Mouse (Mus musculus): ENCODE measurements around the gene Maged1.
"Not testable (repeated sequence)": the region's sequence is repeated elsewhere in the genome, so short reads cannot be mapped to it uniquely, and the experiment has no call there.

Maged1 gene

DNA sequence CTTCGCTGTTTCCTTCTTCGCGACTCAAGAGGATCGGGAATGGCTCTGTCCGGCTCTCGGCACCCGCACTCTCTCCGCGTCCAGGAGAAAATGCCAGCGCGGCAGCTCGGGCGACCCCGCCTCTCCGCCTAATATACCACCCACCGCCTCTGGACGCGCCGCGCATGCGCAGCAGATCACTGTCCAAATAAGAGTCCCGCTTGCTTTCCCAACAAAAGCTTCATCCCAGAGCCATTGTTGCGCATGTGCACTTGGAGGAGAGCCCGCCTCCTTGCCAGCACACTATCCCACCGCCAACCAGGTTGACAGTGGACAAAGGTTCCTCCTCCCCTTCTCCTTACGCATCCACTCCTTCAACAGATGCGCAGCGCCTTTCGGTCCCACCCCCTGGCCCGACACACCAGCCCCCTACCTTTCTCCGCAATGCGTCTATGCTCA lies at the start of gene Maged1:
Maged1 (minus strand) TSS at position 226 of the 438 bp plus-strand sequence.
- peak; percentile 86 for DNase-seq (ENCODE audit: low read depth, low spot score)

DNA sequence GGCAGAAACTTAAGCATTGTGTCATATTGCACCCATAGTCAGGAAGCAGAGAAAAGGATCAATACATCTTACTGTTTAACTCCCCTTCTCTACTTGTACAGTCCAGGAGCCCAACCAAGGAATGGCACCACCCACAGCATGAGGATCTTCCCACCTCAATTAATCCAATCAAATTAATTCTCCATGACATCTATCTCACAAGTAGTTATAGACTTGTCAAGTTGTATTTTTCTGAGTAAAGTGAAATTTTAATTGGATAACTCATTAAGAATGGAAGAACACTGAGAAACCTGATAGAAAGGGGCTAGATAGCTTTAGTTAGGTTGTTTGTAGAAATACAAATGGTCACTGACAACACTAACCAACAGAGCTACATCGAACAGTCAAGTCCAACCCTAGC lies 38.3 kb upstream of the Maged1 start:
- no peak for DNase-seq (ENCODE audit: low read depth, low spot score)

DNA sequence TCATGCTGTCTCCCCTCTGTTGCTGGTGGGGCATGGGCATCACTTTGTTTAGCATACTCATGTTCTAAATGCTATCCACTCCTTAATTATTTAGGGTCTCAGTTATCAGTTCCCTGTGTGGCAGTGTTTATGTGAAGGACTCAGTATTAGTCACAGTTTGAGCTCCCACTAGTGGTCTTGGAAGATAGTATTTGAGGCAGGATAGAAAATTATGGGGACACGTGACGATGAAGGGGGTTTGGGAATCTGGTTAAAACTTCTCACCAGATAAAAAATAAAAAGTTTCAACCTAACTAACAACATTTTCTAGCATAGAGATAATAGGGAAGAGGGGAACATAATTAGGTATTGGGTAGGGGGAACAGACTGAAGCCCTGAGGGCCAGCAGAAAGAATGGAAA lies 22.8 kb upstream of the Maged1 start:
- no peak for DNase-seq (ENCODE audit: low read depth, low spot score)

DNA sequence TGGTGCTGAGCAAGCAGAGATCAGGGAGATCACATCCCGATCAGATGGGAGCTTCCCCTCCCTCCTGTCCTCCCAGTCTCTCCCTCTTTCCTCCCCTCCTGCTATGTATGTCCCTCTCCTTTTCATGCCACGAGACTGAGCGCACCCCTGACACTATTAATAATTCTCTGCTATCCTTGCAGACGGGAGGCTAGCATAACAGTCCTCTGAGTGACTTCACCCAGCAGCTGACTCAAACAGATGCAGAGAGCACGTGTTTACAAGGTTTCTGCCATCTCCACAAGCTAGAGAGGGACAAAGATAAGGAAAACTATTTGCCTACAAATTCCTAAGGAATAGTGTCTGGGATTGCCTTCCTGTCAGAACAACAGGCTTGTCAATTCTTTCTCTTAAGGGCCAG lies 20.4 kb upstream of the Maged1 start:
- no peak for DNase-seq (ENCODE audit: low read depth, low spot score)

DNA sequence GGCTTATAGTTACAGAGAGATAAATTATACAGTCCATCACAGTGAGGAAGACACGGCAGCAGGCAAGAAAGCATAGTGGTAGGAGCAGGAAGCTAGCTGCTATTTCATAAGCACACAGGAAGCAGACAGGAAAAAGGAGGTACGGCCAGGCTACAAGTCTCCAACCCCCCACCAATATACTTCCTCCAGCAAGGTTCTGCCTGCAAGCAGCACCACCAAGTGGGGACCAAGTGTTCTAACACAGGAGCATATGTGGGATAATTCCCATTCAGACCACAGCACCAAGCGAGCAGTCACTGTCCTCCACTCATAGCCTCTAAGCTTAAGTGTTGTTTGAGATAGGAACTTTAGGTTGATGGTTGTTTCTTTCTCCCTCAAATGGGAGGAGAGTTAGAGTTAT lies 6.3 kb upstream of the Maged1 start:
- DNase-seq (ENCODE audit: low read depth, low spot score): no peak

DNA sequence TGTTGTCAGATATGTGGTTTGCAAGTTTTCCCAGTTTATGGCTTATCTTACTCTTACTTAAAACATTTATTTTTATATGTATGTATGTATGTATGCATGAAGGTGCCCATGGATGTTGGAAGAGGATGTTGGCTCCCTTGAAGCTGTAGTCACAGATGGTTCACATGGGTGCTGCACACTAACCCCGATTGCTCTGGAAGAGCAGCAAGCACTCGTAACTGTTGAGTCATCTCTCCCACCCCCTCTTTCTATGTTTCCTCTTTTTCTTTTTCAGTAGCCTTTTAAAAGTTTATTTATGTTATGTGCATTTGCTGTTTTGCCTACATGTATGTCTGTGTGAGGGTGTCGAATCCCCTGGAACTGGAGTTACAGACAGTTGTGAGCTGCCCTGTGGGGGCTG lies 4.0 kb upstream of the Maged1 start:
- no peak for DNase-seq (ENCODE audit: low read depth, low spot score)

DNA sequence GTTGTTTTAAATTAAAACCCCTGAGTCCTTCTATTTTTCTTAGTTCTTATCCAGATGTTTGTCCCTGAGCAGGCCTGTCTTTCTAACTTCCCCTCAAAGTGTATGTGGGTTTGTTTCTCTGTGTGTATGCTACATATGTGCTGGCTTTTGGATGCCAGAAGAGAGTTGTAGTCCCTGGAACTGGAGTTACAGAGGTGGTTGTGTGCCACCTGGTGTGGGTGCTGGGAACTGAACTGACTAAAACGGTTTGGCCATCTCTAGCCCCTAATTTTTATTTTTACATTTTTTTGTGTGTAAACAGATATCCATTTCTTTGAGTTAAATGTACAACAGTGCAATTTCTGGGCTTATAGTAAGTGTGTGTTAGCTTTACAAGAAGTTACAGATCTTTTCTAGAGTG lies 3.0 kb upstream of the Maged1 start:
- DNase-seq (ENCODE audit: low read depth, low spot score): no peak

DNA sequence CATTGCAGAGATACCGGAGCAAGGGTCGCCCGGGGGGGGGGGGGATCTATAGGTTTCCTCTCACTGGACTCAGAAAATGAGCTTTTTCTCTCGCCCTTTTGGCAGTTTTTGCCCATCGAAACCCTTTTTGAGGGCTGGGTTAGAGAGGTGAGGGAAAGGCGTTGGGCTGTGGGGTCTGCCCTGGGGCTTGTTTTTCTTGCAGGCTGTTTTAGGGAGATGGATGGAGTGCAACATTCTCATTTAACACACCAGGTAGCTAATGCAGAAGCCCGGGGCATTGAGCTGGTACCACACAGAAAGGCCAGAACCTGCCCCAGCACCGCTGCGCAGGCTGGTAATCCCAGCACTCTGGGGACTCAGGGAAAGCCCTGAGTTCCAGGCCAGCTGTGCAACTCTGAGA lies 593 bp upstream of the Maged1 start:
- DNase-seq (ENCODE audit: low read depth, low spot score): no peak

DNA sequence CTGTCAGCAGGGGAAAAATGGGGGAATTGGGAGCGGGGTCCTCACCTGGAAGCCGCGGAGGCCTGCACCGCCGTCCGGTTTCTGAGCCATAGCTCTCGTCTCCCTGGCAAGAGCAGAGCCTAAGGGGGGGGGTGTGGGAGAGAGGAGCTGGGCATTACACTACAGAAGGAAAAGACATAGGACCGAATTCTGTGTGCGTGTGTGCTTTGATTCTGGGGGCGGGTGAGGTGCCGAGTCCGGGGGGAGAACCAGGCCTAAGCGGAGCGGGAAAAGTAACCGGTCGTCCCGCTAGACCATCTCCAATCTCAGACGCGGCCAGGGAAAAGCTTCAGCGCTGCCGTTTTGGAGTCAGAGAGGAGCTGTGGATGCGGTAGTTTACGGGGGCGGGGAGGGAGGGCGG lies 737 bp downstream of the Maged1 start:
- DNase-seq (ENCODE audit: low read depth, low spot score): no peak

DNA sequence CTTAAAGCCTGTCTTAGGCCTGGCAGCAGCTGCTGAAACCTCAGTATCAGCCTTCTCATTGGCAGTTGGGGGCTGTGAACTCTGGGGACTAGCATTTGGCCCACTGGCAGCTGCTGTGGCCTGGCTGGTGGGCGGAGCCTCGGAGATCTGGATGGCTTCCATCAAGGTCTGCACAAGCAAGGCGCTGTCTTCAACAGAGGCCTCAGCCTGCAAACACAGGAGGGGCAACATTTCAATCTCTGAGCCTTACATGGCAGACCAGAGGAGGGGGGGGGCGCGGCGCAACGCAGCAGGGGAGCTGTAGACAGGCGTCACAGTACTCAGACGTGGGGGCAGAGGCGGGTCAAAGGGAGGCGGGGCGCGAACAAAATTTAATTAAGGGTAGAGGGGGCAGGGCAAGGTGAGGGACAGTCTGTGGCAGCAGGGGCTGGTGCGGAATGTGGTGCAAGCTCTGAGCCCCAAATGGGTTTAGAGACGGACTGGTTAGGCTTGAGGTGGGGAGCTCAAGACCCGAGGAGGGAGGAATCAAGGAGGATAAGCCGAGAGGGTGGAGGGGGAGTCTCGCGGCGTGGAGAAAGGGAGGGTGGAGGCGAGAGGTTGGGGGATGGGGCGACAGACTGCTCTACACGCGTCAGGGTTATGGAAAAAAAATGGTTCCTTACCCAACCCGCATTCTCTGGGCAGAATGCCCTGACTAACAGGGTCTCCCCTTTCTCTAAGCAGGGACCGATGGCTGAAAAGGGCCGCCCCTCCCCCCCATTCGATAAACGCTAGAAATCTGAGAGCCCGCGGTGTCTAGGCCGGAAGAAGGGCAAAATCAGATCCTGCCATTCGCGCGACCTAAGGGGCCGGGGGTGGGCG lies 1.4 kb downstream of the Maged1 start:
- DNase-seq (ENCODE audit: low read depth, low spot score): peak; percentile 16

DNA sequence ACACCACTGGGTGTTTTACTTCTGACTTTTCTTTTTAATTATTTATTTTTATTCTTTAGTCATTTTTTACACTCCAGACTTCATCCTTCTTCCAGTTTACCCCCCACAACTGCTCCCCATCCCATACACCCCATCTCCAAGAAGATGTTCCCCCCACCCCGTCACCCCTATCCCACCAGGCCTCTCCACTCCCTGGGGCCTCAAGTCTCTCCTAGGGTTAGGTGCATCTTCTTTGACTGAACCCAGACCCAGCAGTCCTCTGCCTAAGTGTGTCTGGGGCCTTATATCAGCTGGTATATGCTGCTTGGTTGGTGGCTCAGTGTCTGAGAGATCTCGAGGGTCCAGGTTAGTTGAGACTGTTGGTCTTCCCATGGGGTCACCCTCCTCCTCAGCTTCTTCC lies 7.6 kb downstream of the Maged1 start:
- no peak for DNase-seq (ENCODE audit: low read depth, low spot score)

DNA sequence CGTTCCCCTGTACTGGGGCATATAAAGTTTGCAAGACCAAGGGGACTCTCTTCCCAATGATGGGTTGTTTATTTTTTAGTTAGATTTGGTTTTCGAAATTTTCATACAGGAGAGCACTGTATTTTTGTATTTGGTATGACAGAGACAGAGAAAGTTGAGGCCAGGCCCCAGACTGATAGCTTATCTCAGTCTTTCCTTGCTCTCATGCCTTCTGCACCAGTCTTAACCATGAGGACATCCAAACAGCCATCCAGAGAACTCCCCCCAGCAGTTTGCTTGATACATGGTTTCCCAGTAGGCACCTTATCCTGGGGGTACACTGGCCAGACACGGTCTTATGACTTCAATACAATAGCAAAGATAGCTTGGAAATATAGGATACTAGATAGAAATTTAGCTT lies 11.6 kb downstream of the Maged1 start:
- no peak for DNase-seq (ENCODE audit: low read depth, low spot score)

DNA sequence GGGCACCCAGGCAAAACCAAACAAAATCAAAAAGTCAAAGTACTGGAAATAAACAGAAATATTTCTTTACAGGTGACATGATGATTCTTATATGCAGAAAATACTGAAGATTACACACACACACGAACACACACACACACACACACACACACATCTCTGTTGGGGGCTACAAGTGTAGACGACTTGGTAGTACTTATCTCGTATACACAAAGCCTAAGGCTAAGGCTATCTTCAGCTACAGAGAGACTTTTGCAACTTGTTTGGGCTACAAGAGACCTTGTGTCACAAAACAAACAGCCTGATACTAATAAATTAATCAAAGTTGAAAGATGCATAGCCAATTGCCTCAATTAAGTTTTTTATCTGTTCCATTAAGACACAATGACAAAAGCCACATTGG lies 19.8 kb downstream of the Maged1 start:
- DNase-seq (ENCODE audit: low read depth, low spot score): no peak

DNA sequence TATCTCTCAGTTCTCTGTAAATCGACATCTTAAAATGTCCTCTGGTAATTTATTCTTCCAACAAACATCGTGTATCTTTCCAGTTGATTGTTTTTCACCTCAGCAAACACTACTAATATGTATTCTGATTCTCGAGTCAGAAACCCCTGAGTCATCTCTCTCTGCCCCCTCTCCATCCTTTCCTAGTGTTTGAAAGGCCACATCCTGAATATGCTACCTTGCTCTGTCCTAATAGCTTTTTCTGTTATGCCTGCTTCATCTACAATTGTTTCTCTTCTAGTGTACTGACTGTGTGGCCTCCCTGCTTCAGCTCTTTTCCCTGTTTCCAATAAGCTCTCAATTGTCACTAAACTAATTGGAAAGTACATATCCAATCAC lies 33.5 kb downstream of the Maged1 start:
- no peak for DNase-seq (ENCODE audit: low read depth, low spot score)

DNA sequence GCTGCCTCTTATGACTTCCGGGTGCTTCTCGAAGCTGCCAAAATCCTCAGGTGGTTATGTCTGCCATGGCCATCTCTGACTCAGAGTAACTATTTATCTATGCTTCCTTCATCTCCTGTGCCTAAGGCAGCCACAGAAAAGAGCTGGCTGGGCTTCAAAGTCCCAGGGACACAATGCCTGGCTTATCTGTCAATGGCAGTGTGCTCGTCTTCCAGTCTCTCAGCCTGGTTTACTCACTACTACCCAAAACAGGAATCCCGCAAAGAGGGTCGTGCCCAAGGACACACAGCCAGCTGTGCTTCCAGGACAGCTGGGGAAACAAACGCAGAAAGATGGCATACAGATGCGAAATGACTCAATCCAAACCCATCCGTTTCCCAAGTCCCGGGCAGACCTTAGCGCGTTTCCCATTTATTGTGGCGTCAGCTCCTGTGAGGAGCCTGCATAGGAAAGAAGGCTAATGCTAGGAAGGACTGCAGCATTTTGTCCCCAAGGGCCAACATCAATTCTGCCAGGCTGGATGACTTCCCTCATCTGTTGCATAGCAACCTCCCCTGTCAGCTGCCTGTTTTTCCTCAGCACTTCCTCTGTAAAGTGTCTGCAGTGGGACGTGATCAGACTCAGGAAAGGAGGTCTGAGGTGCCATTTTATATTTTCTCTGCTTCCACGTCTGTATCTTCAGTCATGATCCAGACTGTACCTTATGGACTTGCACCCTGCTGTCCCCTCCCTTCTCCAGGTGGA lies 34.1 kb downstream of the Maged1 start:
- not testable (repeated sequence) for DNase-seq (ENCODE audit: low read depth, low spot score)

DNA sequence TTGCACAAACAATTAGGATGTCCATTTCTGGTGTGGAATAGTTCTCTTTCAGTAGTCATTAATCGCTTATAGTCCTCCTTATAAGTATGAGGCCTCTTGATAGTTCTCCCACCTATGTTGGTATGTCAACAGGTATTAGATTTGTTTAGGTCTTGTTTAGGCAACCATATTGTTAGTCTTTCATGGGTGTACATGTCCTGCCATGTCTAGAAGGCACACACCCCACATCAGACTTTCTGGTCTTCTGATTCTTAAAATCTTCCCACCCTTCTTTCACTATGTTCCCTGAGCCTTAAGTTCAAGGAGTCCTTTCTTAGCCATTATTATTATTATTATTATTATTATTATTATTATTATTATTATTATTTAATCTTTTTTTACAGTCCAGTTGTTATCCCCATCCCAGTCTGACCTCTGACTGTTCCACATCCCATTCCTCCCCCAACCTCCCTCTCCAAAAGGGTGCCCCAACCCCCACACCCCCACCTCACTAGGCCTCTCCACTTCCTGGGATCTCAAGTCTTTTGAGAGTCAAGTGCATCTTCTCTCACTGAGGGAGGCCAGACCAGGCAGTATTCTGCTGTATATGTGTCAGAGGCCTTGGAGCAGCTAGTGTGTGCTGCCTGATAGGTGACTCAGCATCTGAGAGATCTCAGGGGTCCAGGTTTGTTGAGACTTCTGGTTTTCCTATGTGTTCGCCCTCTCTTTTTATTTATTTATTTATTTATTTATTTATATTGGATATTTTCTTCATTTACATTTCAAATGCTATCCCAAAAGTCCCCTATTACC lies 55.7 kb downstream of the Maged1 start:
- DNase-seq (ENCODE audit: low read depth, low spot score): no peak
